Mouse (Mus musculus): ENCODE measurements around the gene Nedd4.
A peak's percentile ranks its signal among the peaks of the same experiment; 100 is the strongest.
"Not testable (repeated sequence)": the region's sequence is repeated elsewhere in the genome, so short reads cannot be mapped to it uniquely, and the experiment has no call there.

Nedd4 gene

GRCm38 (mm10) chr9:72653533-72653932 lies 8.6 kb upstream of the Nedd4 start:
- no peak for DNase-seq (ENCODE audit: low spot score)

- no peak for DNase-seq (ENCODE audit: low spot score)
Measured at GRCm38 (mm10) chr9:72654593-72655242, 7.4 kb upstream of the Nedd4 start.

- no peak for DNase-seq (ENCODE audit: low spot score)
Measured at GRCm38 (mm10) chr9:72655602-72656001, 6.5 kb upstream of the Nedd4 start.

GRCm38 (mm10) chr9:72656491-72656890 lies 5.7 kb upstream of the Nedd4 start:
- DNase-seq (ENCODE audit: low spot score): no peak

- DNase-seq (ENCODE audit: low spot score): no peak
Measured at GRCm38 (mm10) chr9:72656940-72657339, 5.2 kb upstream of the Nedd4 start.

GRCm38 (mm10) chr9:72657694-72658093 lies 4.5 kb upstream of the Nedd4 start:
- DNase-seq (ENCODE audit: low spot score): no peak

GRCm38 (mm10) chr9:72660139-72660538 lies 2.0 kb upstream of the Nedd4 start:
- no peak for DNase-seq (ENCODE audit: low spot score)

- no peak for DNase-seq (ENCODE audit: low spot score)
Measured at GRCm38 (mm10) chr9:72660911-72661310, 1.2 kb upstream of the Nedd4 start.

- DNase-seq (ENCODE audit: low spot score): no peak
Measured at GRCm38 (mm10) chr9:72661561-72661894, 618 bp upstream of the Nedd4 start.

GRCm38 (mm10) chr9:72662691-72663533 lies 766 bp downstream of the Nedd4 start:
- DNase-seq (ENCODE audit: low spot score): no peak

GRCm38 (mm10) chr9:72663534-72663918 lies 1.4 kb downstream of the Nedd4 start:
- no peak for DNase-seq (ENCODE audit: low spot score)

GRCm38 (mm10) chr9:72664409-72665351 lies 2.5 kb downstream of the Nedd4 start:
- DNase-seq (ENCODE audit: low spot score): no peak

GRCm38 (mm10) chr9:72665517-72665916 lies 3.4 kb downstream of the Nedd4 start:
- no peak for DNase-seq (ENCODE audit: low spot score)

GRCm38 (mm10) chr9:72666352-72667021 lies 4.3 kb downstream of the Nedd4 start:
- not testable (repeated sequence) for DNase-seq (ENCODE audit: low spot score)

- no peak for DNase-seq (ENCODE audit: low spot score)
Measured at GRCm38 (mm10) chr9:72667126-72667525, 5.0 kb downstream of the Nedd4 start.

- no peak for DNase-seq (ENCODE audit: low spot score)
Measured at GRCm38 (mm10) chr9:72669383-72669782, 7.2 kb downstream of the Nedd4 start.

- DNase-seq (ENCODE audit: low spot score): peak; percentile 65
Measured at GRCm38 (mm10) chr9:72672361-72672760, 10.2 kb downstream of the Nedd4 start.

- no peak for DNase-seq (ENCODE audit: low spot score)
Measured at GRCm38 (mm10) chr9:72674957-72675744, 13.0 kb downstream of the Nedd4 start.

- no peak for DNase-seq (ENCODE audit: low spot score)
Measured at GRCm38 (mm10) chr9:72675745-72676200, 13.6 kb downstream of the Nedd4 start.

GRCm38 (mm10) chr9:72677659-72678058 lies 15.5 kb downstream of the Nedd4 start:
- DNase-seq (ENCODE audit: low spot score): no peak

- DNase-seq (ENCODE audit: low spot score): no peak
Measured at GRCm38 (mm10) chr9:72678771-72679170, 16.6 kb downstream of the Nedd4 start.
